Mouse (Mus musculus): Measurements from ENCODE around the gene Spin2-ps6.
"Not testable (repeated sequence)": the region's sequence is repeated elsewhere in the genome, so short reads cannot be mapped to it uniquely, and the experiment has no call there.

Gene Spin2-ps6

GRCm38 (mm10) chrX:33234569-33234968 is at the start of gene Spin2-ps6:
TSS of gene Spin2-ps6 (plus strand) at chrX:33234869.
- DNase-seq (ENCODE audit: low read depth, low spot score): not testable (repeated sequence)

Data from mesoderm, embryonic 11.5 days (tissue).